In the genomic region with DNA sequence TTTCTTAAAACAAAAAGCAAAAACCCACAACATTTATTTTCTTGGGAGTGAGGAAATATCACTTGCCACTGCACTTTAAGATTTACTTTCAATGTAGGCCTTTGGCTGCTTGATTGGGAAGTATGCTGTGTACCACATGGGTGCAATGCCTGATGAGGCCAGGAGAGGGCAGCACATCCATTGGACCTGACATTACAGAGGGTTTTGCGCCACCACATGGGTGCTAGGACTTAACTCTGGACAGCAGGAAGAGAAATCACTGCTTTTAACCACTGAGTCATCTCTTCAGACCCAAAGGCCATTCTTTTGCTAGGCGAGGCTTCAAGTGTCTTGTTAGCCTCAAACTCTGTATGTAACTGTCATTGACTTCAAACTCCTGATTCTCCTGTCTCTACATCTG, we compare ENCODE assay signal across 8 mouse cellular contexts. TPM values are rescaled to one million over a fixed set of nuclear protein-coding genes. Genes with fewer than 3 reads are reported as not detected.
DNase-seq lines count a peak whose midpoint lies in the region; ATAC-seq and TF ChIP-seq lines count a peak whose summit lies in the region.
"Had no signal": no experiment of that assay in that cellular context is flagged by ENCODE, and none has a peak within 500 bp of the region (broad histone marks: within the 10 kb centered on the region; RNA-seq: fewer than 3 reads in every experiment).

No protein-coding gene starts in this region.

- H3K4me2 ChIP-seq in liver, embryonic 11.5 days = no peak overlapping the region
- H3K4me2 ChIP-seq: neural tube, embryonic 12.5 days had no signal

- H3K27me3 ChIP-seq in liver, embryonic 11.5 days (replicated peaks; ENCODE audit: control insufficient read depth, insufficient read depth, low read length) = no peaks in the 10 kb centered on the region
- H3K27me3 ChIP-seq in spleen, adult 2 months (ENCODE audit: control insufficient read depth, insufficient read depth, low read length) = no peaks in the 10 kb centered on the region
- H3K27me3 ChIP-seq: neural tube, embryonic 12.5 days had no signal

- H3K27ac ChIP-seq in left cerebral cortex, adult 2 months = no peak overlapping the region
- H3K27ac ChIP-seq in liver, embryonic 11.5 days (ENCODE audit: low read depth, low read length) = no peak overlapping the region
- no peak overlapping the region for H3K27ac ChIP-seq in spleen, adult 2 months (ENCODE audit: insufficient read depth, low read length)
- H3K27ac ChIP-seq: neural tube, embryonic 12.5 days had no signal

- TF ChIP-seq CTCF in left cerebral cortex, adult 2 months (IDR thresholded peaks at IDR 0.05) = peak; percentile 50
- TF ChIP-seq CTCF in spleen, adult 2 months (IDR thresholded peaks at IDR 0.05; ENCODE audit: extremely low read depth, insufficient read depth, insufficient read length, insufficient replicate concordance) = peak; percentile 42; the same call in 1 of the 2 replicates

- 0 out of 2 replicates have a peak, but pooled peaks cover 3% of the 10 kb centered on the region for H3K9me3 ChIP-seq in liver, embryonic 11.5 days (ENCODE audit: control insufficient read depth, low read length)
- H3K9me3 ChIP-seq: neural tube, embryonic 12.5 days had no signal

- H3K9ac ChIP-seq in liver, embryonic 11.5 days (ENCODE audit: low read depth, low read length) = no peak overlapping the region
- H3K9ac ChIP-seq: neural tube, embryonic 12.5 days had no signal

- no peak for TF ChIP-seq POLR2A in spleen, adult 2 months (IDR thresholded peaks at IDR 0.05; ENCODE audit: low read depth, low read length)

- no peak for ATAC-seq in liver, embryonic 11.5 days (replicated peaks; ENCODE audit: low FRiP score)

- WGBS in liver, embryonic 11.5 days = 60% methylated on average over 2 of the region's 2 CpGs
- 98% methylated on average over 2 of the region's 2 CpGs for whole genome bisulfite sequencing in spleen, adult 2 months

- no peaks in the 10 kb centered on the region for H3K36me3 ChIP-seq in liver, embryonic 11.5 days (ENCODE audit: control insufficient read depth, insufficient read depth, low read length)
- no peaks in the 10 kb centered on the region for H3K36me3 ChIP-seq in spleen, adult 2 months (ENCODE audit: control insufficient read depth, insufficient read depth, low read length)
- H3K36me3 ChIP-seq: neural tube, embryonic 12.5 days had no signal

- 0 out of 2 replicates have a peak, but pooled peaks cover 1% of the 10 kb centered on the region for H3K4me1 ChIP-seq in liver, embryonic 11.5 days (replicated peaks; ENCODE audit: control insufficient read depth, insufficient read depth, low read length)
- H3K4me1 ChIP-seq in spleen, adult 2 months (ENCODE audit: control insufficient read depth, insufficient read depth, insufficient read length) = no peaks in the 10 kb centered on the region
- H3K4me1 ChIP-seq: neural tube, embryonic 12.5 days had no signal

- no peak overlapping the region for H3K4me3 ChIP-seq in left cerebral cortex, adult 2 months
- no peak overlapping the region for H3K4me3 ChIP-seq in liver, embryonic 11.5 days (ENCODE audit: low read depth, low read length)
- H3K4me3 ChIP-seq in spleen, adult 2 months (ENCODE audit: extremely low read depth, insufficient read depth, insufficient read length) = no peak overlapping the region
- H3K4me3 ChIP-seq: neural tube, embryonic 12.5 days had no signal

- intact Hi-C loops in left cerebral cortex, adult 2 months (cut with DNase I) = no loop called here

- DNase-seq in left cerebral cortex, adult 2 months (ENCODE audit: extremely low spot score in 1 of 2, low spot score in 2 of 2) = no peak
- no peak for DNase-seq in left cerebral cortex, adult 8-10 months (ENCODE audit: low spot score in 2 of 2)
- peak; percentile 34 for DNase-seq in MN1 (ENCODE audit: low spot score)
- peak; percentile 48 for DNase-seq in c-Kit-positive CD71-negative TER-119-negative erythroid progenitor cells, embryonic 14.5 days (ENCODE audit: low read depth)
- peak; percentile 46 for DNase-seq in liver, embryonic 11.5 days (ENCODE audit: low spot score)
- DNase-seq in spleen, adult 2 months (ENCODE audit: low read depth in 1 of 2, low spot score in 2 of 2) = peak in 1 of 2 experiments; percentile 20
- DNase-seq in layer of hippocampus, postnatal 36 days = no peak

RNA-seq across cellular contexts. Expression of a gene that starts 23.8 kb away (rescaled TPM):
- 100 to 1,000 TPM; 143 to 164 TPM for total RNA-seq in left cerebral cortex, adult 2 months (2021)
- 100 to 1,000 TPM; 137 to 158 (median 157) TPM for total RNA-seq in left cerebral cortex, adult 8-10 months (2022)
- 31.8 and 37.5 TPM in 2 replicates for polyA plus RNA-seq in liver, embryonic 11.5 days (2014; fragmentation: Nextera tagmentation; extraction: Ambion mirVana)
- 35.9 and 43.2 TPM in 2 replicates for polyA plus RNA-seq in spleen, adult 2 months (2012; rRNA removed)
- 100 to 1,000 TPM; 233 to 259 TPM for total RNA-seq in layer of hippocampus, postnatal 36 days (2021)

RNA-seq across cellular contexts. Expression of a gene that starts 48.4 kb away (rescaled TPM):
- total RNA-seq in left cerebral cortex, adult 2 months (2021) = 10 to 100 TPM; 64.7 to 68.0 TPM
- total RNA-seq in left cerebral cortex, adult 8-10 months (2022) = 10 to 100 TPM; 56.8 to 65.8 (median 59.9) TPM
- 8.8 and 16.2 TPM in 2 replicates for polyA plus RNA-seq in liver, embryonic 11.5 days (2014; fragmentation: Nextera tagmentation; extraction: Ambion mirVana)
- polyA plus RNA-seq in spleen, adult 2 months (2012; rRNA removed) = 26.4 and 35.1 TPM in 2 replicates
- total RNA-seq in layer of hippocampus, postnatal 36 days (2021) = 10 to 100 TPM; 70.3 TPM

Comparison
In these comparisons a context has a peak if more than half of its experiments do, and no peak if none do; other contexts are left out.
1. DNase-seq: peak in MN1 (single experiment), c-Kit-positive CD71-negative TER-119-negative erythroid progenitor cells, embryonic 14.5 days (single experiment) and liver, embryonic 11.5 days (single experiment); none in left cerebral cortex, adult 2 months (0 of 2), left cerebral cortex, adult 8-10 months (0 of 2) and layer of hippocampus, postnatal 36 days (0 of 2).